Mouse (Mus musculus) C2C12 (cell line): Measurements from ENCODE around the gene Dnah14.

Source experiments
- CTCF ChIP-seq: IDR thresholded peaks from one replicate; pipeline ENCODE4 v1.5.1; 2011; ENCODE audit not compliant: control insufficient read depth, insufficient read depth, insufficient read length
- MAX ChIP-seq: IDR thresholded peaks from one replicate; pipeline ENCODE4 v1.6.1; 2011; ENCODE audit warnings: mild to moderate bottlenecking, control low read depth
- MYOG ChIP-seq: IDR thresholded peaks from one replicate; pipeline ENCODE4 v1.6.1; 2011; ENCODE audit not compliant: control insufficient read depth, insufficient read length; ENCODE audit errors: extremely low read depth

DNA sequence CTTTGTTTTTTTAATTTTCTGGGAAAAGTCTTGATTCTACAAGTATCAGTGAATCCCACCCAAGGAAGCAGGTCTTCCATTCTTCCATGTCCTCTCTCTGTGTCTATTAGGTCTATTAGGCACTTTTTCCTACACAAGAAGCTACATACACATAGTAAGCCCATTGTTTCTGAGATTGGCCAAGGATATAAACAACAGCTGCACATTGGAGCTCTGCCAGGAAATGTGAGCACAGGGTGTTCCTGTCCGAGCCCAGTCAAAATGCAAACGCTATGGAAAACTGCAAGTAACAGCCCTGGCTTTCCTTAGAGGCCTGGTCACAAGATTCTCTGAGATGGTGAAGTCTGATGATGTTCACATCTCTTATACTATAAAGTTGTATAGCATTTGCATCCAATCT lies 217.2 kb downstream of the Dnah14 start:
- no peak for TF ChIP-seq CTCF
- TF ChIP-seq MYOG, result no peak
- TF ChIP-seq MAX, result no peak
